Mouse (Mus musculus): ENCODE measurements around the gene Mob2. TPM values are rescaled to one million over a fixed set of nuclear protein-coding genes. Genes with fewer than 3 reads are reported as not detected.

The Mob2 gene
- total and polyA plus RNA-seq, 2 experiments from 2014 or later, result 45.5 to 53.6 TPM

DNA sequence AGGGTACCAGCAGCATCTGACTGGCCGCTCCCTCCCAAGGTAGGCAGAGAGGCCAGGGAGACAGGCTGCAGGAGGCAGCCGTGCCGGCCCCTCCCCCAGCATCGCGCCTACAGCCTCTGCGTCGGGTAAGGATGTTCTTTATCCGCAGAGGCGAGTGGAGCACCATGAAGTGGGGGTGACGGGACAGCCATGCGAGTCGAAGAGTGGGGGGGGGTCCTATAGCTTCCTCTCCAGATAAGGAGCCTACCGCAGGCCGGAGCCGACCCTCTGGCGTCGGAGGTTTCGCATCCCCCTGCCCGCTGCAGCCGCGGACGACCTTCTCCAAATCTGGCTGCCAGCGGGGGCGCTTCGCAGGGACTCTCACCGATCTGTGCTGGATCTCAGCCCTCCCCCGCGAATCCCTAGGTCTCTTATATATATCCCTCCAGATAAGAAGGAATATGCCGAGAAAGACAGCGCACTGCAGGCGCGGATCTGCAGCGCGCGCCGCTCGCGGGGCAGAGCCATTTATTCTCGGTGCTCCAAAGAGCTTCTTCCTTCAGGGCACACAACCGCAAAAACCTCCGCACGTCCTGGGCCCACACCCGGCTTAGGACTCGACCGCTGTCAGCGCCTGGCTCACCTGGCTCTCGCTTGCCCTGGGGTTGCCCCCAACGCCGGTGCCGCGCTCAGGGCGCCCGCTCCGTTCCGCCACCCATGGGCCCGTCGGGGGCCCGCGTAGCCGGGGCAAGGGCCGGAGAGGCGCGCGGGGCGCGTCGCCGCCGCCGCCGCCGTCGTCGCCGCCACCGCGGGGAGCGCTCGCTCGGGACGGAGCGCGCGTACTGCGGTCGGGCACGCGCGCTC, 33.7 kb upstream of the Mob2 start:
- DNase-seq (ENCODE audit: low spot score), result peak; percentile 29
- Histone ChIP-seq H3K9ac (replicated peaks; ENCODE audit: low read depth, low read length) (peak overlapping the region; percentile 90), H3K27me3 (ENCODE audit: control insufficient read depth, insufficient read depth, low read length) (peaks cover 14% of the 10 kb centered on the region), H3K4me3 (ENCODE audit: low read depth, low read length) (peak overlapping the region; percentile 85), H3K27ac (ENCODE audit: low read depth) (peak overlapping the region; percentile 88), H3K4me2 (ENCODE audit: low read depth, low read length) (peak overlapping the region; percentile 78), H3K36me3 (replicated peaks; ENCODE audit: control insufficient read depth, insufficient read depth, low read length) (no peaks in the 10 kb centered on the region), H3K9me3 (replicated peaks; ENCODE audit: control insufficient read depth, low read length) (no peaks in the 10 kb centered on the region), H3K4me1 (ENCODE audit: control insufficient read depth, insufficient read depth) (peaks cover 39% of the 10 kb centered on the region)
- whole genome bisulfite sequencing, result under 1% methylated on average over 87 of the region's 89 CpGs
- peak; percentile 45 for ATAC-seq (ENCODE audit: insufficient read depth, low read depth)
- TF ChIP-seq CTCF (IDR thresholded peaks at IDR 0.05; ENCODE audit: low read depth), result no peak
- TF ChIP-seq EP300 (IDR thresholded peaks at IDR 0.05; ENCODE audit: low read depth), result no peak

DNA sequence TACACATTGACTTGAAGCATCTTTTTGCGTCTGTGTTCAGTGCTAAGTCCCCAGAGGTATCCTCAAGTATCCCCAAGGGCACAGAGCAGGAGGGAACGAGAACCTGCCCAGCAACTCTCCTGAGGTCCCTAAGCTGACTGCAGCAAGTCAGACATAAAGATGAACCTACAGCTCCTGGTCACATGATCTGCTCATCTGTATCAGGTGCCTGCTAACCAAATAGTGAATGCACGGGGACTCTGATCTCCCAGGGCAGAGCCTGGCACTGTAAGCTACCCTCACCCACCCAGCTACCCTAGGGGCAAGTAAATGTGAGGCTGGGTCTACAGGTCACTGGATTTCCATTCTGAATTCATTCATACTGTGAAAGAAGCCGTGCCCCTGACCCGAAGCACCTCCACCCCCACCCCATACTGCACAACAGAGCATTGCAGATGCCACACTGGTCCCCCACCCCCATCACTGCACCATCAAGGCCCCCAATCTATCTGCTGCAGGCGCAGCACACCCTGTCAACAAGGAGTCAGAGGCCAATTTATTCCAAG, 32.9 kb upstream of the Mob2 start:
- no peak for TF ChIP-seq EP300 (IDR thresholded peaks at IDR 0.05; ENCODE audit: low read depth)
- TF ChIP-seq CTCF (IDR thresholded peaks at IDR 0.05; ENCODE audit: low read depth), result no peak
- ATAC-seq (ENCODE audit: insufficient read depth, low read depth), result no peak

DNA sequence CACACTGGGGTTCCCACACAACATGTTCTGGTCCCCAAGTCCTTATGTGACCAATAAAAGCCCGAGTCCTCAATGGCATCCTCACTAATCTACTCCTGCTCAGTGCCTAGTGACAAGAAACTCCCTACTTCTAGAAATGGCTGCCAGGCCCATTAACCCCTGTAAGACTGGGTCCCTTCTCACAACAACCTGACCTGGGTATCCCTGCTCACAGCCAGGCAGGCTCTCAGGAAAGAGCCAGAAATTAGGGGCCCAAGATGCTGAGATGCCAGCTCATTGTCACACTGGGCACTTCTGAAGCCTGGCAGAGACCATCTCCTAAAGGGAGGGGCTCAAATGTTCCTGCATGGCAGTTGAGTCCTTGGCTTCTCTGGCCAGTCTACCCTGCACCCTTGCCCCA, 32.1 kb upstream of the Mob2 start:
- H3K4me1 ChIP-seq (ENCODE audit: control insufficient read depth, insufficient read depth), result peaks cover 51% of the 10 kb centered on the region
- no peak for TF ChIP-seq EP300 (IDR thresholded peaks at IDR 0.05; ENCODE audit: low read depth)
- TF ChIP-seq CTCF (IDR thresholded peaks at IDR 0.05; ENCODE audit: low read depth), result no peak
- peaks cover 6% of the 10 kb centered on the region for H3K36me3 ChIP-seq (replicated peaks; ENCODE audit: control insufficient read depth, insufficient read depth, low read length)
- H3K27ac ChIP-seq (ENCODE audit: low read depth), result no peak overlapping the region
- WGBS, result 41% methylated on average over 1 of the region's 1 CpGs
- ATAC-seq (ENCODE audit: insufficient read depth, low read depth) (no peak), DNase-seq (ENCODE audit: low spot score) (no peak)
- H3K9ac ChIP-seq (replicated peaks; ENCODE audit: low read depth, low read length), result 0 out of 2 replicates have a peak overlapping the region, but pooled peaks have one; percentile 16
- H3K4me2 ChIP-seq (ENCODE audit: low read depth, low read length), result peak overlapping the region; percentile 78
- H3K9me3 ChIP-seq (replicated peaks; ENCODE audit: control insufficient read depth, low read length), result no peaks in the 10 kb centered on the region
- peaks cover 14% of the 10 kb centered on the region for H3K27me3 ChIP-seq (ENCODE audit: control insufficient read depth, insufficient read depth, low read length)
- H3K4me3 ChIP-seq (ENCODE audit: low read depth, low read length), result peak overlapping the region; percentile 12; the same call in 1 of the 2 replicates

More for the DNA sequence above, 32.9 kb upstream of the Mob2 start:
- Histone ChIP-seq H3K9me3 (replicated peaks; ENCODE audit: control insufficient read depth, low read length) (no peaks in the 10 kb centered on the region), H3K36me3 (replicated peaks; ENCODE audit: control insufficient read depth, insufficient read depth, low read length) (no peaks in the 10 kb centered on the region), H3K27me3 (ENCODE audit: control insufficient read depth, insufficient read depth, low read length) (peaks cover 14% of the 10 kb centered on the region), H3K27ac (ENCODE audit: low read depth) (no peak overlapping the region), H3K4me1 (ENCODE audit: control insufficient read depth, insufficient read depth) (peaks cover 46% of the 10 kb centered on the region), H3K4me2 (ENCODE audit: low read depth, low read length) (peak overlapping the region; percentile 78), H3K4me3 (ENCODE audit: low read depth, low read length) (peak overlapping the region; percentile 85), H3K9ac (replicated peaks; ENCODE audit: low read depth, low read length) (peak overlapping the region; percentile 90)
- WGBS, result 32% methylated on average over 6 of the region's 6 CpGs
- no peak for DNase-seq (ENCODE audit: low spot score)

DNA sequence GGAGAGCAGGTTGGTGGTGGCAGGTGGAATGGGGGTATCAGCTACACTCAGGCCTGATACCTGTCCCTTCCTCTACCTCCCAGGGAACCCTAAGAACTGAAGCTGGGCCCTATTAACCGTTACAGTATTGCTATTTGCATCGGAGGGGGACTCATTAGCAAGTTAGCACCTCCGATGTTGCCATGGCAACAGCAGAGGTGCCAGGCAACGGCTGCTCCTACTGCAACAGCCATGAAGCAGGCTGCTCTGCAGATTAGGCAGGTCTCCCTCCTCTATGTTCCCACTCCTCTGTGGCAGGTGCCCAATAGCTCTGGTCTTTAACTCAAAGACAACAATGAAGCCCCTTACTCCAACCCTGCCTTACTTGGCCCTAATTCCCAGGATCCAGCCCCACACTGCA, 31.0 kb upstream of the Mob2 start:
- Histone ChIP-seq H3K4me2 (ENCODE audit: low read depth, low read length) (no peak overlapping the region), H3K9ac (replicated peaks; ENCODE audit: low read depth, low read length) (no peak overlapping the region), H3K4me1 (ENCODE audit: control insufficient read depth, insufficient read depth) (peaks cover 51% of the 10 kb centered on the region), H3K27me3 (ENCODE audit: control insufficient read depth, insufficient read depth, low read length) (peaks cover 10% of the 10 kb centered on the region), H3K36me3 (replicated peaks; ENCODE audit: control insufficient read depth, insufficient read depth, low read length) (peaks cover 15% of the 10 kb centered on the region), H3K27ac (ENCODE audit: low read depth) (no peak overlapping the region), H3K9me3 (replicated peaks; ENCODE audit: control insufficient read depth, low read length) (no peaks in the 10 kb centered on the region), H3K4me3 (ENCODE audit: low read depth, low read length) (no peak overlapping the region)
- no peak for ATAC-seq (ENCODE audit: insufficient read depth, low read depth)
- no peak for TF ChIP-seq CTCF (IDR thresholded peaks at IDR 0.05; ENCODE audit: low read depth)
- TF ChIP-seq EP300 (IDR thresholded peaks at IDR 0.05; ENCODE audit: low read depth), result no peak
- no peak for DNase-seq (ENCODE audit: low spot score)
- 16% methylated on average over 4 of the region's 4 CpGs for whole genome bisulfite sequencing

DNA sequence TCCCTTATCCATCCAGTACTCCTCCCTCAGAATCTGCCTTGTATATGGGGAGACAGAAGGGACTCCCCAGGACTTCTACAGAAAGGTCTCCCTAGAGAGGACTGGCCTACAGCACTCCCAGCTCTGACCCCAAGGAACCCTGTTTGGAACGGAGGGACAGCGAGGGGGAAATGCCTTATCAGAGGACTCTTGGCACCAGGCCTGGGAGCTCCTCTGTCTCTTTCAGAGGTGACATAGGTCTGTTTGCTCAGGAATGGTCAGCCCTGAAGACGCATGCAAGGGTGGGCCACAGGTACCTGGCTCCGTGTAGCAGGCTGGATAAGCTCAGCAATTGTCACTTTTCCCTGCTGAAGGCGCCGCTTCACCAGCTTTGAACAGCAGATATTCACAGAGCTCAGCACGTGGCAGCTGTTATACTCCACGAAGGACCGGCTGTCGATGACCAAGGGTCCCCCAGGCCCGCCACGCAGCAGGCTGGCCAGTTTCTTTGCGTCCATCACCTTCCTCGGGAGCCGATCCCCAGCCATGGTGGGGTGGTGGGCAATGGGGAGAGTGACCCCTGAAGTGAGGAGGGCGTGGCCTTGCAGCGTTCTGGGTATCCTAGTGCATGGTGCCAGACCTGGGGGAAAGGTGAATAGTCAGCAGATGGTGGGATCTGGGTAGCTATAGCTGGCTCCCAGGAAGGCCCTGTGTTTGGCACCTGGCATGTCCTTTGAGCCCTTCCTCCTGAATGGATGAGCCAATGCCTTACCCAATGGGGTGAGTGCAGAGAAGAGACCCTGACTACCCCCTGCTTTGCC, 29.0 kb upstream of the Mob2 start:
- ATAC-seq (ENCODE audit: insufficient read depth, low read depth) (no peak), DNase-seq (ENCODE audit: low spot score) (no peak)
- TF ChIP-seq CTCF (IDR thresholded peaks at IDR 0.05; ENCODE audit: low read depth) (no peak), EP300 (IDR thresholded peaks at IDR 0.05; ENCODE audit: low read depth) (no peak)
- H3K9ac ChIP-seq (replicated peaks; ENCODE audit: low read depth, low read length), result no peak overlapping the region
- H3K36me3 ChIP-seq (replicated peaks; ENCODE audit: control insufficient read depth, insufficient read depth, low read length), result peaks cover 32% of the 10 kb centered on the region
- H3K4me2 ChIP-seq (ENCODE audit: low read depth, low read length), result no peak overlapping the region
- no peaks in the 10 kb centered on the region for H3K27me3 ChIP-seq (ENCODE audit: control insufficient read depth, insufficient read depth, low read length)
- H3K27ac ChIP-seq (ENCODE audit: low read depth), result no peak overlapping the region
- no peak overlapping the region for H3K4me3 ChIP-seq (ENCODE audit: low read depth, low read length)
- WGBS, result 47% methylated on average over 17 of the region's 17 CpGs
- H3K9me3 ChIP-seq (replicated peaks; ENCODE audit: control insufficient read depth, low read length), result no peaks in the 10 kb centered on the region
- H3K4me1 ChIP-seq (ENCODE audit: control insufficient read depth, insufficient read depth), result peaks cover 56% of the 10 kb centered on the region

Data from heart, postnatal 0 days (tissue).